Mouse (Mus musculus) heart, adult 9 months (tissue): Measurements from ENCODE around the gene Gm28961.
"Not testable (repeated sequence)": the region's sequence is repeated elsewhere in the genome, so short reads cannot be mapped to it uniquely, and the experiment has no call there.

Source experiments
- DNase-seq, 2 experiments: peaks; one replicate each; pipeline ENCODE4 v3.0.0; 2022; ENCODE audit warnings: low spot score in 2 of 2

Gm28961 gene

GRCm38 (mm10) chrY:57705397-57705796, at the start of gene Gm28961:
TSS of gene Gm28961 (plus strand) at chrY:57705697.
- DNase-seq: not testable (repeated sequence)
